Mouse (Mus musculus) stomach, postnatal 0 days (tissue): ENCODE results near the gene Gpc3. TPM values are rescaled to one million over a fixed set of nuclear protein-coding genes. Genes with fewer than 3 reads are reported as not detected.
A peak's percentile ranks its signal among the peaks of the same experiment; 100 is the strongest.

Experiments used
- ATAC-seq: fragments of 200-750 bp; cut with Nextera tagmentation; 2 replicates; pipeline ENCODE4 v1.8.0; 2017; ENCODE audit not compliant: low FRiP score, low TSS enrichment
- DNase-seq: peaks from one replicate; pipeline ENCODE4 v3.0.0-alpha.2; 2016; ENCODE audit warnings: low spot score
- H3K27ac ChIP-seq: fragments of 300-500 bp; sonication (generic); replicated peaks from 2 replicates; pipeline ENCODE4 v1.5.1; 2014; ENCODE audit warnings: mild to moderate bottlenecking, control low read depth
- H3K27me3 ChIP-seq: fragments of 300-500 bp; sonication (generic); 2 replicates; pipeline ENCODE4 v1.6.1; 2014; ENCODE audit warnings: low read length; ENCODE audit not compliant: control insufficient read depth, insufficient read depth
- H3K36me3 ChIP-seq: fragments of 300-500 bp; sonication (generic); 2 replicates; pipeline ENCODE4 v1.6.1; 2014; ENCODE audit warnings: low read length, mixed read lengths; ENCODE audit not compliant: control insufficient read depth, insufficient read depth
- H3K4me1 ChIP-seq: fragments of 300-500 bp; sonication (generic); replicated peaks from 2 replicates; pipeline ENCODE4 v1.6.1; 2014; ENCODE audit warnings: antibody characterized with exemption; ENCODE audit not compliant: control insufficient read depth, insufficient read depth
- H3K4me2 ChIP-seq: fragments of 300-500 bp; sonication (generic); replicated peaks from 2 replicates; pipeline ENCODE4 v1.6.1; 2014; ENCODE audit warnings: low read depth, mild to moderate bottlenecking, control low read depth, moderate library complexity
- H3K4me3 ChIP-seq: fragments of 300-500 bp; sonication (generic); 2 replicates; pipeline ENCODE4 v1.5.1; 2014; ENCODE audit warnings: low read depth, low read length, control low read depth
- H3K9ac ChIP-seq: fragments of 300-500 bp; sonication (generic); 2 replicates; pipeline ENCODE4 v1.6.1; 2014; ENCODE audit warnings: mild to moderate bottlenecking, low read length, control low read depth, mixed read lengths
- H3K9me3 ChIP-seq: fragments of 300-500 bp; sonication (generic); 2 replicates; pipeline ENCODE4 v1.6.1; 2016; ENCODE audit warnings: low read length; ENCODE audit not compliant: control insufficient read depth
- CTCF ChIP-seq: IDR thresholded peaks from 2 replicates; pipeline ENCODE4 v1.5.1; 2016; ENCODE audit warnings: antibody characterized with exemption, low read depth, mild to moderate bottlenecking, moderate library complexity
- EP300 ChIP-seq: optimal IDR thresholded peaks from 2 replicates; pipeline ENCODE3; 2016; ENCODE audit warnings: antibody characterized with exemption
- WGBS: fragments of 180-500 bp; shearing (Covaris S2); extraction: QIAGEN DNeasy Blood & Tissue Kit; methylation state at CpG from one replicate; pipeline ENCODE4 v1.1.7; 2014; 5-methylcytosine and 5-hydroxymethylcytosine counted together
- polyA plus RNA-seq: library from polyadenylated mRNA; unstranded; fragments of >200 nt; fragmentation: Nextera tagmentation; extraction: Ambion mirVana; gene quantifications from 2 replicates; pipeline ENCODE4 v1.2.1, GENCODE M21; 2015

Gene Gpc3
- polyA plus RNA-seq, 1 experiment from 2014 or later: 238 TPM

- 48% methylated on average over 1 of the region's 1 CpGs for whole genome bisulfite sequencing
- no peaks in the 10 kb centered on the region for H3K9me3 ChIP-seq
- no peak for DNase-seq
Measured at GRCm38 (mm10) chrX:52551296-52551695, 62.5 kb downstream of the Gpc3 start.

DNA sequence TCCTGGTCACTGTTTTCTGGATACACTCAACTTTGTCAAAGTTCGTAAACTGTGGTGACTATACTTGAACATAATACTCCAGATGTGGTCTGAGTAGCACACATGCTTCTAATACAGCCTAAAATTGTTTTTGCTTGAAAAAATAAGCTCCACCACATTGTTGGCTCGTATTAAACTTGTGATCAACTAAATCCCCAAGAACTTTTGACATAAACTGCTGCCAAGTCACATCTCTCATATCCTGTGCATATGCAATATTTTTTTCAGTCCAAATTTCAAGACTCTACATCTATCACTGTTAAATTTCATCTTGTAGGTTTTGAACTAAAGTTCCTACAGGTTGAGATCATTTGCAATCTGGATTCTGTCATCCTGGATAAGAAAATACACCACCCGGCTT, 69.1 kb downstream of the Gpc3 start:
- Histone ChIP-seq H3K27ac (no peak overlapping the region), H3K9me3 (no peaks in the 10 kb centered on the region), H3K4me2 (no peak overlapping the region), H3K36me3 (no peaks in the 10 kb centered on the region), H3K27me3 (no peaks in the 10 kb centered on the region), H3K4me3 (no peak overlapping the region), H3K4me1 (no peaks in the 10 kb centered on the region), H3K9ac (no peak overlapping the region)
- no peak for DNase-seq
- ATAC-seq: no peak
- no peak for TF ChIP-seq EP300
- TF ChIP-seq CTCF: no peak
- WGBS: 47% methylated on average over 3 of the region's 3 CpGs

More at GRCm38 (mm10) chrX:52551296-52551695, 62.5 kb downstream of the Gpc3 start:
- Histone ChIP-seq H3K4me1 (no peaks in the 10 kb centered on the region), H3K4me3 (no peak overlapping the region), H3K36me3 (no peaks in the 10 kb centered on the region), H3K27me3 (no peaks in the 10 kb centered on the region), H3K9ac (no peak overlapping the region), H3K4me2 (no peak overlapping the region), H3K27ac (no peak overlapping the region)
- ATAC-seq: no peak
- TF ChIP-seq EP300 (no peak), CTCF (no peak)

DNA sequence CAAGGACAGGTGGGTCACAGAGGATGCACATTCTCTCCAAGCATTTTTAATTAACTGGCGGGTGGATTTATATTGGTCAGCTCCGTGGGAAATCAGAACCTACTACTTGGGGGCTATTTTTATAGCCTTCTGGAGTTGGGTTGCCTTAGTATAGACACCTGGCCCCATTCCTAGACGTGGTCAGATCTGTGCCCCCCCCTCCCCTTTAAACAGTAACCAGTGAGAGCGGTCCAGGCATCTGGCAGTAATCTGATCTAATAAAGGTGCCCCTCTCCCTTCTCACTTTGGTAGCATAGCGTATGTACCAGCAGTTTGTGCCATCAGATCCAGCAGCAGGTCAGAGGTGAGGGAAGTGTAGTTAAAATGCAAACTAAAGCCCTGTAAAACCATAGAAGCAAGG, 76.5 kb downstream of the Gpc3 start:
- 70% methylated on average over 5 of the region's 5 CpGs for WGBS
- Histone ChIP-seq H3K36me3 (no peaks in the 10 kb centered on the region), H3K9ac (no peak overlapping the region), H3K9me3 (no peaks in the 10 kb centered on the region), H3K27me3 (no peaks in the 10 kb centered on the region), H3K4me3 (no peak overlapping the region), H3K4me2 (no peak overlapping the region), H3K4me1 (no peaks in the 10 kb centered on the region), H3K27ac (no peak overlapping the region)
- no peak for DNase-seq
- ATAC-seq: no peak
- no peak for TF ChIP-seq CTCF
- TF ChIP-seq EP300: no peak

- no peak overlapping the region for H3K4me2 ChIP-seq
- H3K27me3 ChIP-seq: no peaks in the 10 kb centered on the region
- DNase-seq (no peak), ATAC-seq (no peak)
- H3K9me3 ChIP-seq: no peaks in the 10 kb centered on the region
- no peak overlapping the region for H3K9ac ChIP-seq
- TF ChIP-seq EP300: no peak
- TF ChIP-seq CTCF: no peak
- H3K4me1 ChIP-seq: no peaks in the 10 kb centered on the region
- H3K27ac ChIP-seq: no peak overlapping the region
- H3K36me3 ChIP-seq: no peaks in the 10 kb centered on the region
- WGBS: 54% methylated on average over 1 of the region's 1 CpGs
- H3K4me3 ChIP-seq: no peak overlapping the region
Measured at GRCm38 (mm10) chrX:52533766-52534165, 80.0 kb downstream of the Gpc3 start.

DNA sequence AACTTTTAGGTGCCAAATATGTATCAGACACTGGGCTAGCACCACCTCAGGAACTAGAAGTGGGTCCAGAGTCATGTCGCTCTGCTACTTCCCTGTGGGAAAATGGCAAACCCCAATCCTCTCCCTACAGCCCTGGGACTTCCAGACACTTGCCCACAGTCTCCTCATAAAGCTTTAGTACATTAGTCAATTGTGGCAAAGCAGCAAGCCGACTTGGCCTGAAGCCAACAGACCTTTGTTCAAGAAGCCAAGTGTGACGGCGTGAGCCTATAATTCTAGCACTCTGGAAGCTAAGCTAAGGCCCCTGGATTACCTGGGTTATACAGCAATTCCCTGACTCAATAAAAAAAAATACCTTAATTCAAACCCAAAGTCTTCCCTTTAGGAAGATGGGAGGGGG, 80.7 kb downstream of the Gpc3 start:
- Histone ChIP-seq H3K36me3 (no peaks in the 10 kb centered on the region), H3K4me1 (no peaks in the 10 kb centered on the region), H3K27ac (no peak overlapping the region), H3K27me3 (no peaks in the 10 kb centered on the region), H3K9me3 (no peaks in the 10 kb centered on the region), H3K9ac (no peak overlapping the region), H3K4me2 (no peak overlapping the region), H3K4me3 (no peak overlapping the region)
- TF ChIP-seq CTCF (no peak), EP300 (no peak)
- WGBS: 53% methylated on average over 4 of the region's 4 CpGs
- no peak for ATAC-seq
- DNase-seq: peak; percentile 16

- no peak for DNase-seq
- no peak for TF ChIP-seq EP300
- TF ChIP-seq CTCF: no peak
- no peak overlapping the region for H3K27ac ChIP-seq
Measured at GRCm38 (mm10) chrX:52532124-52532523, 81.6 kb downstream of the Gpc3 start.

More at GRCm38 (mm10) chrX:52532124-52532523, 81.6 kb downstream of the Gpc3 start:
- Histone ChIP-seq H3K9me3 (no peaks in the 10 kb centered on the region), H3K9ac (no peak overlapping the region), H3K4me2 (no peak overlapping the region), H3K27me3 (no peaks in the 10 kb centered on the region), H3K4me3 (no peak overlapping the region), H3K36me3 (no peaks in the 10 kb centered on the region), H3K4me1 (no peaks in the 10 kb centered on the region)
- WGBS: 38% methylated on average over 2 of the region's 2 CpGs
- ATAC-seq: no peak
